Mouse (Mus musculus) CD4-positive, CD25-positive, alpha-beta regulatory T cell, adult 4 months (primary cell): ENCODE measurements around the gene Large2. TPM values are rescaled to one million over a fixed set of nuclear protein-coding genes. Genes with fewer than 3 reads are reported as not detected.

Experiments
- ATAC-seq: one replicate; pipeline ENCODE4 v1.8.0; 2017
- polyA plus RNA-seq, 2 experiments: library from polyadenylated mRNA; unstranded; fragments of 100-300 nt; shearing (Covaris generic); gene quantifications; one replicate each; pipeline ENCODE4 v1.2.1; 2017

The Large2 gene
- polyA plus RNA-seq, 2 experiments from 2014 or later, result not detected

- ATAC-seq, result no peak
Observed at GRCm38 (mm10) chr2:92327601-92328000, 47.1 kb downstream of the Large2 start.

DNA sequence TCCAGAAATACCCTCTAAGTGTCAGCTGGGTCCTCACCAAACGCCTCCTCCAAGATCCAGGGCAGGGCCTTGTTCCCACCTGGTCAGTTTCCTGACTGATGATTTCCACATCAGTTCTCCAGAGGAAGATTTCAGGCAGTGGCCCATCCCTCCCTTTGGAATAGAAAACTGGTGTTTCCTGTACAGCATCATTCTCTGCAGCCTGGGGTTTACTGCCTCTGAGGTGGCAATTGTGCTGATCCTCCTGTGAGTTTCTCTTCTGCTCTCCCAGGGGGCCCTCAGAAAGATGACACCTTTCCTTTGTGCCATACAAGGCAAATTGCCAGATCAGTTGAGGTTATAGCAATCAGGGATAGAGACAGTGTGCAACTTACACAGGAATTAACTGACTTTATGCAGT is 48.4 kb downstream of the Large2 start:
- ATAC-seq, result no peak

DNA sequence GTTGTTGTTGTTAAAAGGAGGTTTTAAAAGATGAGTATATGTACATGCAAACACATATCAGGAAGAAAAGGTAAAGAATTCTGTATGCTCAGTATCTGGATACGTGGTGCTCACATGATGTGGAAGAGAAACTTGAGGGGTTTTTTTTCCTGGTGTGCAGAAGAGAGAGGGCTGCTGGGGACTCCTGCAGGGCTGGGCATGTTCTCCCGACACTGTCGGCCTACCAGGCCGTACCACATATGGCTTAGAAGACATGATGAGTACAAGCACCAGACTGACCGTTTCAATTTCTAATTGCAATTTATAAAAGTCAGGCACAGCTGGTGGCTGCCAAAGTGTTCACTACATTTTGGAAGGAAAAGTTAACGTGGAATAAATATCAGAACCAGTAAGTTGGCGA is 49.0 kb downstream of the Large2 start:
- no peak for ATAC-seq

DNA sequence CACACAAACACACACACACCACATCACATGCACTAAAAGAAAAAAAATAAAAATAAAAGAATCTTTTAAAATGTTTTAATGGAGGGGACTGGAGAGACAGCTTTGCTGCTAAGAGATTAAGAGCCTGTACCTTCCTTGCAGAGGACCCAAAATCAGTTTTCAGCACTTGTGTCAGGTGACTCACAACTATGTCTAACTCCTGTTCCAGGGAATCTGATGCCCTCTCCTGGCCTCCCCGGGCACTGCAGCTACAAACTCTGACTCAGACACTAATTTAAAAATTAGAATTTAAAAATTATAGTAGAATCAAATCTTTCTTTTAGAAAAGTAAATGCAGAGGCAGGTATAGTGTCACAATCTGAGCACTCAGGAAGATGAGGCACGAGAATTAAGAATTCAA is 52.0 kb downstream of the Large2 start:
- ATAC-seq, result no peak

DNA sequence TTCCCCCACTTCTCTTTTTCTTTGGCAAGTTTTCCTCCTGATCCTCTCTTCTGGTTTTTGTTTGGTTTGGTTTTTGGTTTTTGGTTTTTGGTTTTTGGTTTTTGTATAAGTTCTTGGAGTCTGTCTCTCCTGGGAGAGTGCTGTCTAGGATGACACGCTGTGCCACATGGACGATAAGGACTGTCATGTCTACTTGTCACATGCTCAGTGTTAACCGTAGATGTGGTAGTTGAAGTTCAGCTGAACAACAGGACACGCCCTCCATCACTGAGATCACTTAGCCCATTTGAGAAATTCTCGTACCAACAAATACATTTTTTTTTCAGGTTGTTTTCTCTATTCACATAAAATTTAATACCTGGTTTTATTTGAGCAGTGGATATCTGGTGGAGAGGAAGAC is 57.4 kb downstream of the Large2 start:
- no peak for ATAC-seq

DNA sequence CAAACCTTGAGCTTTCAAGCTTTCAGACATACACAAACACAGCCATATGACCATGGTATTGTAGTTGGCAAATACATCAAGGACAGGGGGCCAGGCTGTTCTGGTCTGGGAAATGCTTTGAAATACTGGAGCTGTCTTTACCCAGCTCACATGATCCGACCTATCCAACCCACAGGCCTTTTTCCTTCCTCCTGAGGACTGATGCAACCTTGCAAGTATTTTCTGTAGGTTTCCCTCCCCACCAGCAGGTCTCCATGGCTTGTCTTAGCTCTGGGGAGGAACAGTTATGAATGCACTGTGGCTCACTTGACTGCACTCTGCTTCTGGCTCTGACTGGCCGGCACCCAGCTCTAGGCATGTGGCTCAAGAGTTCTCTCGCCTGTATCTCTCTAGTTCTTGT is 58.0 kb downstream of the Large2 start:
- ATAC-seq, result no peak

Other genes with a start within 250 kb of the Large2 start
- 10 to 100 TPM; 44.5 to 77.0 TPM for gene Pex16, start 193 bp downstream of the Large2 start, polyA plus RNA-seq
- gene 1700029I15Rik, start 7.7 kb upstream of the Large2 start, polyA plus RNA-seq, result 1 to 10 TPM; 4.5 to 8.1 TPM
- under 1 TPM; 0.35 to 0.68 TPM for gene Mapk8ip1, start 26.4 kb upstream of the Large2 start, polyA plus RNA-seq
- 10 to 100 TPM; 10.6 to 13.4 TPM for gene Cry2, start 59.2 kb upstream of the Large2 start, polyA plus RNA-seq
- gene Slc35c1, start 85.7 kb upstream of the Large2 start, polyA plus RNA-seq, result 10 to 100 TPM; 50.3 to 73.8 TPM
- gene Chst1, start 224.8 kb upstream of the Large2 start, polyA plus RNA-seq, result under 1 TPM in 1 of 2 experiments, not detected in 1; 0.27 TPM